Mouse (Mus musculus) hindbrain, embryonic 15.5 days (tissue): ENCODE results near the gene Pdpn. TPM values are rescaled to one million over a fixed set of nuclear protein-coding genes. Genes with fewer than 3 reads are reported as not detected.

ENCODE experiments used
- ATAC-seq: fragments of 200-750 bp; cut with Nextera tagmentation; 2 replicates; pipeline ENCODE4 v1.8.0; 2017; ENCODE audit warnings: low read depth, moderate number of reproducible peaks, moderate TSS enrichment; ENCODE audit not compliant: low FRiP score
- H3K27ac ChIP-seq: fragments of 300-500 bp; sonication (generic); replicated peaks from 2 replicates; pipeline ENCODE4 v1.5.1; 2015; ENCODE audit warnings: mild to moderate bottlenecking, inconsistent platforms
- H3K27me3 ChIP-seq: fragments of 300-500 bp; sonication (generic); 2 replicates; pipeline ENCODE4 v1.6.1; 2015; ENCODE audit warnings: control low read depth, inconsistent platforms
- H3K36me3 ChIP-seq: fragments of 300-500 bp; sonication (generic); 2 replicates; pipeline ENCODE4 v1.6.1; 2015; ENCODE audit warnings: control low read depth, inconsistent platforms
- H3K4me1 ChIP-seq: fragments of 300-500 bp; sonication (generic); replicated peaks from 2 replicates; pipeline ENCODE4 v1.6.1; 2015; ENCODE audit warnings: control low read depth, inconsistent platforms
- H3K4me2 ChIP-seq: fragments of 300-500 bp; sonication (generic); 2 replicates; pipeline ENCODE4 v1.6.1; 2015; ENCODE audit warnings: moderate library complexity, mild to moderate bottlenecking, inconsistent platforms
- H3K4me3 ChIP-seq: fragments of 300-500 bp; sonication (generic); 2 replicates; pipeline ENCODE4 v1.5.1; 2015; ENCODE audit warnings: mild to moderate bottlenecking, inconsistent platforms
- H3K9ac ChIP-seq: fragments of 300-500 bp; sonication (generic); 2 replicates; pipeline ENCODE4 v1.6.1; 2015; ENCODE audit warnings: inconsistent platforms
- H3K9me3 ChIP-seq: fragments of 300-500 bp; sonication (generic); 2 replicates; pipeline ENCODE4 v1.6.1; 2016; ENCODE audit warnings: control low read depth, inconsistent platforms
- WGBS: fragments of 180-500 bp; shearing (Covaris S2); methylation state at CpG from one replicate; pipeline ENCODE4 v1.1.7; 2015; 5-methylcytosine and 5-hydroxymethylcytosine counted together
- polyA plus RNA-seq: library from polyadenylated mRNA; unstranded; fragments of >200 nt; fragmentation: Nextera tagmentation; extraction: Ambion mirVana; gene quantifications from 2 replicates; pipeline ENCODE4 v1.2.1, GENCODE M21; 2015

Pdpn gene
- polyA plus RNA-seq, 1 experiment from 2014 or later = 53.3 TPM

GRCm38 (mm10) chr4:143324176-143324924, 25.0 kb upstream of the Pdpn start:
- Histone ChIP-seq H3K4me1 (peaks cover 12% of the 10 kb centered on the region), H3K4me3 (no peak overlapping the region), H3K9ac (no peak overlapping the region), H3K27me3 (no peaks in the 10 kb centered on the region), H3K36me3 (no peaks in the 10 kb centered on the region), H3K27ac (no peak overlapping the region), H3K9me3 (no peaks in the 10 kb centered on the region), H3K4me2 (peak overlapping the region; percentile 54)
- 14% methylated on average over 8 of the region's 11 CpGs for WGBS
- ATAC-seq = peak; percentile 45; the same call in 1 of the 2 replicates

GRCm38 (mm10) chr4:143313299-143313698, 13.9 kb upstream of the Pdpn start:
- H3K4me1 ChIP-seq = no peaks in the 10 kb centered on the region
- no peak for ATAC-seq
- no peak overlapping the region for H3K4me3 ChIP-seq
- no peak overlapping the region for H3K9ac ChIP-seq
- 77% methylated on average over 6 of the region's 6 CpGs for WGBS
- no peak overlapping the region for H3K27ac ChIP-seq
- H3K27me3 ChIP-seq = no peaks in the 10 kb centered on the region
- H3K4me2 ChIP-seq = no peak overlapping the region
- H3K36me3 ChIP-seq = no peaks in the 10 kb centered on the region
- no peaks in the 10 kb centered on the region for H3K9me3 ChIP-seq

GRCm38 (mm10) chr4:143311341-143311740, 12.0 kb upstream of the Pdpn start:
- 37% methylated on average over 2 of the region's 2 CpGs for WGBS
- no peak overlapping the region for H3K4me2 ChIP-seq
- H3K27ac ChIP-seq = no peak overlapping the region
- no peaks in the 10 kb centered on the region for H3K9me3 ChIP-seq
- H3K4me1 ChIP-seq = no peaks in the 10 kb centered on the region
- H3K4me3 ChIP-seq = no peak overlapping the region
- no peaks in the 10 kb centered on the region for H3K27me3 ChIP-seq
- no peak overlapping the region for H3K9ac ChIP-seq
- H3K36me3 ChIP-seq = no peaks in the 10 kb centered on the region
- ATAC-seq = no peak

- Histone ChIP-seq H3K27me3 (no peaks in the 10 kb centered on the region), H3K27ac (no peak overlapping the region), H3K36me3 (no peaks in the 10 kb centered on the region), H3K9me3 (no peaks in the 10 kb centered on the region), H3K4me1 (no peaks in the 10 kb centered on the region), H3K4me2 (no peak overlapping the region), H3K4me3 (no peak overlapping the region), H3K9ac (no peak overlapping the region)
- no peak for ATAC-seq
- WGBS = 57% methylated on average over 5 of the region's 5 CpGs
Observed at GRCm38 (mm10) chr4:143305987-143306772, 6.8 kb upstream of the Pdpn start.

- Histone ChIP-seq H3K9ac (no peak overlapping the region), H3K4me3 (no peak overlapping the region), H3K4me1 (peaks cover 4% of the 10 kb centered on the region; the same call in 1 of the 2 replicates), H3K27ac (no peak overlapping the region), H3K9me3 (no peaks in the 10 kb centered on the region), H3K36me3 (no peaks in the 10 kb centered on the region), H3K4me2 (no peak overlapping the region), H3K27me3 (no peaks in the 10 kb centered on the region)
- WGBS = 92% methylated on average over 4 of the region's 4 CpGs
- ATAC-seq = no peak
Observed at GRCm38 (mm10) chr4:143305031-143305430, 5.7 kb upstream of the Pdpn start.

GRCm38 (mm10) chr4:143302279-143302890, 3.0 kb upstream of the Pdpn start:
- Histone ChIP-seq H3K36me3 (no peaks in the 10 kb centered on the region), H3K4me3 (no peak overlapping the region), H3K4me1 (peaks cover 22% of the 10 kb centered on the region), H3K9ac (no peak overlapping the region), H3K27me3 (no peaks in the 10 kb centered on the region), H3K4me2 (no peak overlapping the region), H3K27ac (no peak overlapping the region), H3K9me3 (no peaks in the 10 kb centered on the region)
- 54% methylated on average over 11 of the region's 11 CpGs for WGBS
- no peak for ATAC-seq

- Histone ChIP-seq H3K27ac (no peak overlapping the region), H3K9ac (no peak overlapping the region), H3K4me2 (no peak overlapping the region), H3K36me3 (no peaks in the 10 kb centered on the region), H3K4me3 (no peak overlapping the region), H3K4me1 (peaks cover 27% of the 10 kb centered on the region), H3K27me3 (no peaks in the 10 kb centered on the region), H3K9me3 (no peaks in the 10 kb centered on the region)
- 62% methylated on average over 4 of the region's 4 CpGs for WGBS
- no peak for ATAC-seq
Observed at GRCm38 (mm10) chr4:143301875-143302274, 2.5 kb upstream of the Pdpn start.

GRCm38 (mm10) chr4:143301042-143301441, 1.7 kb upstream of the Pdpn start:
- Histone ChIP-seq H3K4me3 (no peak overlapping the region), H3K27me3 (no peaks in the 10 kb centered on the region), H3K9me3 (no peaks in the 10 kb centered on the region), H3K9ac (no peak overlapping the region), H3K4me2 (no peak overlapping the region), H3K36me3 (no peaks in the 10 kb centered on the region), H3K27ac (no peak overlapping the region), H3K4me1 (peaks cover 31% of the 10 kb centered on the region)
- WGBS = 77% methylated on average over 5 of the region's 5 CpGs
- no peak for ATAC-seq

GRCm38 (mm10) chr4:143300113-143300688, 837 bp upstream of the Pdpn start:
- Histone ChIP-seq H3K9ac (0 out of 2 replicates have a peak overlapping the region, but pooled peaks have one; percentile 2), H3K9me3 (no peaks in the 10 kb centered on the region), H3K27me3 (no peaks in the 10 kb centered on the region), H3K27ac (no peak overlapping the region), H3K4me1 (peaks cover 32% of the 10 kb centered on the region), H3K4me3 (peak overlapping the region; percentile 34), H3K36me3 (no peaks in the 10 kb centered on the region), H3K4me2 (peak overlapping the region; percentile 59)
- 11% methylated on average over 12 of the region's 12 CpGs for WGBS
- ATAC-seq = no peak

- WGBS = 4% methylated on average over 24 of the region's 24 CpGs
- Histone ChIP-seq H3K9me3 (no peaks in the 10 kb centered on the region), H3K4me1 (peaks cover 40% of the 10 kb centered on the region), H3K4me3 (peak overlapping the region; percentile 34), H3K4me2 (peak overlapping the region; percentile 59), H3K36me3 (no peaks in the 10 kb centered on the region), H3K27me3 (no peaks in the 10 kb centered on the region), H3K27ac (peak overlapping the region; percentile 32), H3K9ac (peak overlapping the region; percentile 25; the same call in 1 of the 2 replicates)
- ATAC-seq = peak; percentile 31; the same call in 1 of the 2 replicates
Observed at GRCm38 (mm10) chr4:143298431-143299315, 691 bp downstream of the Pdpn start.

GRCm38 (mm10) chr4:143297016-143297556, 2.3 kb downstream of the Pdpn start:
- WGBS = 4% methylated on average over 12 of the region's 12 CpGs

More at GRCm38 (mm10) chr4:143297016-143297556, 2.3 kb downstream of the Pdpn start:
- peak; percentile 32; the same call in 1 of the 2 replicates for ATAC-seq
- Histone ChIP-seq H3K27ac (peak overlapping the region; percentile 47), H3K4me2 (peak overlapping the region; percentile 59), H3K4me1 (peaks cover 40% of the 10 kb centered on the region), H3K4me3 (peak overlapping the region; percentile 26), H3K27me3 (no peaks in the 10 kb centered on the region), H3K9ac (no peak overlapping the region), H3K9me3 (no peaks in the 10 kb centered on the region), H3K36me3 (no peaks in the 10 kb centered on the region)
